Mouse (Mus musculus): ENCODE results near the gene Klhl10. TPM values are rescaled to one million over a fixed set of nuclear protein-coding genes. Genes with fewer than 3 reads are reported as not detected.

Gene Klhl10
- total and polyA plus RNA-seq, 2 experiments from 2014 or later, result 0.22 to 0.65 TPM

- Histone ChIP-seq H3K4me3 (ENCODE audit: low read depth, low read length) (no peak overlapping the region), H3K9ac (replicated peaks; ENCODE audit: low read length, poor library complexity, severe bottlenecking) (no peak overlapping the region), H3K9me3 (ENCODE audit: low read length) (no peaks in the 10 kb centered on the region), H3K27me3 (ENCODE audit: insufficient read depth, low read length) (no peaks in the 10 kb centered on the region), H3K4me1 (ENCODE audit: insufficient read depth, low read length) (peaks cover 7% of the 10 kb centered on the region), H3K27ac (ENCODE audit: low read depth, low read length) (no peak overlapping the region), H3K4me2 (ENCODE audit: low read depth, low read length, poor library complexity, severe bottlenecking) (no peak overlapping the region), H3K36me3 (ENCODE audit: insufficient read depth, low read length) (peaks cover 16% of the 10 kb centered on the region)
- TF ChIP-seq CTCF (IDR thresholded peaks at IDR 0.05), result no peak
- DNase-seq (ENCODE audit: low spot score) (no peak), ATAC-seq (ENCODE audit: low FRiP score) (no peak)
- WGBS, result 64% methylated on average over 1 of the region's 1 CpGs
Observed at GRCm38 (mm10) chr11:100437901-100438300, 3.8 kb upstream of the Klhl10 start.

GRCm38 (mm10) chr11:100440691-100441522 lies 810 bp upstream of the Klhl10 start:
- Histone ChIP-seq H3K36me3 (ENCODE audit: insufficient read depth, low read length) (peaks cover 10% of the 10 kb centered on the region), H3K27ac (ENCODE audit: low read depth, low read length) (peak overlapping the region; percentile 75), H3K4me2 (ENCODE audit: low read depth, low read length, poor library complexity, severe bottlenecking) (peak overlapping the region; percentile 87), H3K9me3 (ENCODE audit: low read length) (no peaks in the 10 kb centered on the region), H3K4me3 (ENCODE audit: low read depth, low read length) (peak overlapping the region; percentile 86), H3K4me1 (ENCODE audit: insufficient read depth, low read length) (peaks cover 7% of the 10 kb centered on the region), H3K27me3 (ENCODE audit: insufficient read depth, low read length) (no peaks in the 10 kb centered on the region), H3K9ac (replicated peaks; ENCODE audit: low read length, poor library complexity, severe bottlenecking) (peak overlapping the region; percentile 90)
- ATAC-seq (ENCODE audit: low FRiP score) (peak; percentile 95), DNase-seq (ENCODE audit: low spot score) (peak; percentile 89)
- TF ChIP-seq CTCF (IDR thresholded peaks at IDR 0.05), result 0 out of 2 replicates have a peak, but pooled peaks have one; percentile 2
- WGBS, result 1% methylated on average over 51 of the region's 52 CpGs

GRCm38 (mm10) chr11:100442625-100443024 lies 908 bp downstream of the Klhl10 start:
- no peak overlapping the region for H3K4me2 ChIP-seq (ENCODE audit: low read depth, low read length, poor library complexity, severe bottlenecking)
- H3K4me3 ChIP-seq (ENCODE audit: low read depth, low read length), result no peak overlapping the region
- peaks cover 7% of the 10 kb centered on the region for H3K4me1 ChIP-seq (ENCODE audit: insufficient read depth, low read length)
- no peak overlapping the region for H3K9ac ChIP-seq (replicated peaks; ENCODE audit: low read length, poor library complexity, severe bottlenecking)
- H3K36me3 ChIP-seq (ENCODE audit: insufficient read depth, low read length), result 0 out of 2 replicates have a peak, but pooled peaks cover 2% of the 10 kb centered on the region
- no peaks in the 10 kb centered on the region for H3K27me3 ChIP-seq (ENCODE audit: insufficient read depth, low read length)
- H3K27ac ChIP-seq (ENCODE audit: low read depth, low read length), result no peak overlapping the region
- ATAC-seq (ENCODE audit: low FRiP score) (no peak), DNase-seq (ENCODE audit: low spot score) (no peak)
- 80% methylated on average over 6 of the region's 6 CpGs for WGBS
- no peak for TF ChIP-seq CTCF (IDR thresholded peaks at IDR 0.05)
- H3K9me3 ChIP-seq (ENCODE audit: low read length), result no peaks in the 10 kb centered on the region

GRCm38 (mm10) chr11:100457247-100457646 lies 15.5 kb downstream of the Klhl10 start:
- TF ChIP-seq CTCF (IDR thresholded peaks at IDR 0.05), result no peak
- DNase-seq (ENCODE audit: low spot score), result no peak
- no peak overlapping the region for H3K9ac ChIP-seq (replicated peaks; ENCODE audit: low read length, poor library complexity, severe bottlenecking)
- no peak overlapping the region for H3K4me3 ChIP-seq (ENCODE audit: low read depth, low read length)
- H3K9me3 ChIP-seq (ENCODE audit: low read length), result no peaks in the 10 kb centered on the region
- H3K4me2 ChIP-seq (ENCODE audit: low read depth, low read length, poor library complexity, severe bottlenecking), result no peak overlapping the region
- no peaks in the 10 kb centered on the region for H3K27me3 ChIP-seq (ENCODE audit: insufficient read depth, low read length)
- H3K36me3 ChIP-seq (ENCODE audit: insufficient read depth, low read length), result peaks cover 9% of the 10 kb centered on the region; the same call in 1 of the 2 replicates
- no peaks in the 10 kb centered on the region for H3K4me1 ChIP-seq (ENCODE audit: insufficient read depth, low read length)
- no peak for ATAC-seq (ENCODE audit: low FRiP score)
- no peak overlapping the region for H3K27ac ChIP-seq (ENCODE audit: low read depth, low read length)
- WGBS, result 86% methylated on average over 4 of the region's 4 CpGs

GRCm38 (mm10) chr11:100457711-100458110 lies 16.0 kb downstream of the Klhl10 start:
- no peak overlapping the region for H3K4me2 ChIP-seq (ENCODE audit: low read depth, low read length, poor library complexity, severe bottlenecking)
- no peak for DNase-seq (ENCODE audit: low spot score)
- no peaks in the 10 kb centered on the region for H3K4me1 ChIP-seq (ENCODE audit: insufficient read depth, low read length)
- H3K9ac ChIP-seq (replicated peaks; ENCODE audit: low read length, poor library complexity, severe bottlenecking), result no peak overlapping the region
- H3K36me3 ChIP-seq (ENCODE audit: insufficient read depth, low read length), result peaks cover 13% of the 10 kb centered on the region; the same call in 1 of the 2 replicates
- no peak for TF ChIP-seq CTCF (IDR thresholded peaks at IDR 0.05)
- no peak overlapping the region for H3K27ac ChIP-seq (ENCODE audit: low read depth, low read length)
- H3K9me3 ChIP-seq (ENCODE audit: low read length), result no peaks in the 10 kb centered on the region
- 93% methylated on average over 5 of the region's 5 CpGs for WGBS
- no peak for ATAC-seq (ENCODE audit: low FRiP score)
- H3K4me3 ChIP-seq (ENCODE audit: low read depth, low read length), result no peak overlapping the region
- no peaks in the 10 kb centered on the region for H3K27me3 ChIP-seq (ENCODE audit: insufficient read depth, low read length)

- H3K4me3 ChIP-seq (ENCODE audit: low read depth, low read length), result no peak overlapping the region
- DNase-seq (ENCODE audit: low spot score) (no peak), ATAC-seq (ENCODE audit: low FRiP score) (no peak)
- no peak overlapping the region for H3K9ac ChIP-seq (replicated peaks; ENCODE audit: low read length, poor library complexity, severe bottlenecking)
- H3K36me3 ChIP-seq (ENCODE audit: insufficient read depth, low read length), result peaks cover 23% of the 10 kb centered on the region; the same call in 1 of the 2 replicates
- WGBS, result 95% methylated on average over 10 of the region's 10 CpGs
- no peaks in the 10 kb centered on the region for H3K9me3 ChIP-seq (ENCODE audit: low read length)
- no peaks in the 10 kb centered on the region for H3K27me3 ChIP-seq (ENCODE audit: insufficient read depth, low read length)
- TF ChIP-seq CTCF (IDR thresholded peaks at IDR 0.05), result no peak
- no peaks in the 10 kb centered on the region for H3K4me1 ChIP-seq (ENCODE audit: insufficient read depth, low read length)
- no peak overlapping the region for H3K27ac ChIP-seq (ENCODE audit: low read depth, low read length)
- no peak overlapping the region for H3K4me2 ChIP-seq (ENCODE audit: low read depth, low read length, poor library complexity, severe bottlenecking)
Observed at GRCm38 (mm10) chr11:100462699-100463098, 21.0 kb downstream of the Klhl10 start.
